Mouse (Mus musculus): ENCODE results near the gene Cspg5. TPM values are rescaled to one million over a fixed set of nuclear protein-coding genes. Genes with fewer than 3 reads are reported as not detected.

Cspg5 gene
- polyA plus RNA-seq, 1 experiment from 2014 or later, result 115 TPM

- Histone ChIP-seq H3K4me1 (replicated peaks; ENCODE audit: control insufficient read depth, insufficient read depth, low read length) (no peaks in the 10 kb centered on the region), H3K27me3 (replicated peaks; ENCODE audit: control insufficient read depth, insufficient read depth, low read length) (no peaks in the 10 kb centered on the region), H3K4me3 (replicated peaks; ENCODE audit: low read length) (no peak overlapping the region), H3K9ac (replicated peaks; ENCODE audit: low read depth, low read length) (no peak overlapping the region), H3K27ac (ENCODE audit: low read length) (no peak overlapping the region; the same call in 1 of the 2 replicates), H3K4me2 (ENCODE audit: low read length) (no peak overlapping the region), H3K36me3 (ENCODE audit: control insufficient read depth, insufficient read depth) (peaks cover 35% of the 10 kb centered on the region), H3K9me3 (ENCODE audit: control insufficient read depth, low read length) (no peaks in the 10 kb centered on the region)
- ATAC-seq, result no peak
- 95% methylated on average over 1 of the region's 1 CpGs for WGBS
Observed at GRCm38 (mm10) chr9:110229112-110229511, 14.5 kb upstream of the Cspg5 start.

GRCm38 (mm10) chr9:110229566-110230248 is 13.9 kb upstream of the Cspg5 start:
- H3K4me1 ChIP-seq (replicated peaks; ENCODE audit: control insufficient read depth, insufficient read depth, low read length), result no peaks in the 10 kb centered on the region
- no peak overlapping the region for H3K4me3 ChIP-seq (replicated peaks; ENCODE audit: low read length)
- H3K36me3 ChIP-seq (ENCODE audit: control insufficient read depth, insufficient read depth), result peaks cover 37% of the 10 kb centered on the region
- WGBS, result 81% methylated on average over 10 of the region's 10 CpGs
- no peaks in the 10 kb centered on the region for H3K9me3 ChIP-seq (ENCODE audit: control insufficient read depth, low read length)
- H3K9ac ChIP-seq (replicated peaks; ENCODE audit: low read depth, low read length), result no peak overlapping the region
- no peaks in the 10 kb centered on the region for H3K27me3 ChIP-seq (replicated peaks; ENCODE audit: control insufficient read depth, insufficient read depth, low read length)
- ATAC-seq, result no peak
- H3K27ac ChIP-seq (ENCODE audit: low read length), result peak overlapping the region; percentile 14; the same call in 1 of the 2 replicates
- H3K4me2 ChIP-seq (ENCODE audit: low read length), result no peak overlapping the region

- no peak overlapping the region for H3K4me2 ChIP-seq (ENCODE audit: low read length)
- peaks cover 44% of the 10 kb centered on the region for H3K36me3 ChIP-seq (ENCODE audit: control insufficient read depth, insufficient read depth)
- H3K27me3 ChIP-seq (replicated peaks; ENCODE audit: control insufficient read depth, insufficient read depth, low read length), result no peaks in the 10 kb centered on the region
- H3K27ac ChIP-seq (ENCODE audit: low read length), result no peak overlapping the region
- H3K4me3 ChIP-seq (replicated peaks; ENCODE audit: low read length), result no peak overlapping the region
- no peak for ATAC-seq
- no peaks in the 10 kb centered on the region for H3K9me3 ChIP-seq (ENCODE audit: control insufficient read depth, low read length)
- 87% methylated on average over 16 of the region's 16 CpGs for WGBS
- no peaks in the 10 kb centered on the region for H3K4me1 ChIP-seq (replicated peaks; ENCODE audit: control insufficient read depth, insufficient read depth, low read length)
- no peak overlapping the region for H3K9ac ChIP-seq (replicated peaks; ENCODE audit: low read depth, low read length)
Observed at GRCm38 (mm10) chr9:110230395-110231071, 13.1 kb upstream of the Cspg5 start.

- no peak for ATAC-seq
- Histone ChIP-seq H3K9me3 (ENCODE audit: control insufficient read depth, low read length) (no peaks in the 10 kb centered on the region), H3K27me3 (replicated peaks; ENCODE audit: control insufficient read depth, insufficient read depth, low read length) (no peaks in the 10 kb centered on the region), H3K4me3 (replicated peaks; ENCODE audit: low read length) (no peak overlapping the region), H3K4me2 (ENCODE audit: low read length) (no peak overlapping the region), H3K4me1 (replicated peaks; ENCODE audit: control insufficient read depth, insufficient read depth, low read length) (no peaks in the 10 kb centered on the region), H3K27ac (ENCODE audit: low read length) (no peak overlapping the region), H3K9ac (replicated peaks; ENCODE audit: low read depth, low read length) (no peak overlapping the region), H3K36me3 (ENCODE audit: control insufficient read depth, insufficient read depth) (peaks cover 39% of the 10 kb centered on the region)
- WGBS, result 98% methylated on average over 6 of the region's 6 CpGs
Observed at GRCm38 (mm10) chr9:110234962-110235361, 8.6 kb upstream of the Cspg5 start.

GRCm38 (mm10) chr9:110244567-110244888 is 945 bp downstream of the Cspg5 start:
- no peak; the same call in 1 of the 2 replicates for ATAC-seq
- no peaks in the 10 kb centered on the region for H3K27me3 ChIP-seq (replicated peaks; ENCODE audit: control insufficient read depth, insufficient read depth, low read length)
- H3K9me3 ChIP-seq (ENCODE audit: control insufficient read depth, low read length), result no peaks in the 10 kb centered on the region
- peaks cover 30% of the 10 kb centered on the region for H3K4me1 ChIP-seq (replicated peaks; ENCODE audit: control insufficient read depth, insufficient read depth, low read length)
- peak overlapping the region; percentile 85 for H3K4me3 ChIP-seq (replicated peaks; ENCODE audit: low read length)
- H3K36me3 ChIP-seq (ENCODE audit: control insufficient read depth, insufficient read depth), result peaks cover 2% of the 10 kb centered on the region; the same call in 1 of the 2 replicates
- H3K9ac ChIP-seq (replicated peaks; ENCODE audit: low read depth, low read length), result peak overlapping the region; percentile 81
- WGBS, result 24% methylated on average over 7 of the region's 7 CpGs
- H3K27ac ChIP-seq (ENCODE audit: low read length), result peak overlapping the region; percentile 77
- H3K4me2 ChIP-seq (ENCODE audit: low read length), result peak overlapping the region; percentile 95

GRCm38 (mm10) chr9:110244889-110245589 is 1.5 kb downstream of the Cspg5 start:
- WGBS, result under 1% methylated on average over 78 of the region's 93 CpGs
- peaks cover 35% of the 10 kb centered on the region for H3K4me1 ChIP-seq (replicated peaks; ENCODE audit: control insufficient read depth, insufficient read depth, low read length)
- H3K4me3 ChIP-seq (replicated peaks; ENCODE audit: low read length), result peak overlapping the region; percentile 85
- peak overlapping the region; percentile 95 for H3K4me2 ChIP-seq (ENCODE audit: low read length)
- H3K27ac ChIP-seq (ENCODE audit: low read length), result peak overlapping the region; percentile 77
- peak; percentile 69 for ATAC-seq
- peak overlapping the region; percentile 81 for H3K9ac ChIP-seq (replicated peaks; ENCODE audit: low read depth, low read length)
- H3K27me3 ChIP-seq (replicated peaks; ENCODE audit: control insufficient read depth, insufficient read depth, low read length), result no peaks in the 10 kb centered on the region
- no peaks in the 10 kb centered on the region for H3K9me3 ChIP-seq (ENCODE audit: control insufficient read depth, low read length)
- H3K36me3 ChIP-seq (ENCODE audit: control insufficient read depth, insufficient read depth), result peaks cover 2% of the 10 kb centered on the region; the same call in 1 of the 2 replicates

- WGBS, result 2% methylated on average over 31 of the region's 40 CpGs
- Histone ChIP-seq H3K4me2 (ENCODE audit: low read length) (peak overlapping the region; percentile 95), H3K4me1 (replicated peaks; ENCODE audit: control insufficient read depth, insufficient read depth, low read length) (peaks cover 42% of the 10 kb centered on the region), H3K27me3 (replicated peaks; ENCODE audit: control insufficient read depth, insufficient read depth, low read length) (no peaks in the 10 kb centered on the region), H3K36me3 (ENCODE audit: control insufficient read depth, insufficient read depth) (no peaks in the 10 kb centered on the region), H3K9ac (replicated peaks; ENCODE audit: low read depth, low read length) (peak overlapping the region; percentile 81), H3K4me3 (replicated peaks; ENCODE audit: low read length) (peak overlapping the region; percentile 85), H3K9me3 (ENCODE audit: control insufficient read depth, low read length) (no peaks in the 10 kb centered on the region), H3K27ac (ENCODE audit: low read length) (peak overlapping the region; percentile 77)
- ATAC-seq, result peak; percentile 53
Observed at GRCm38 (mm10) chr9:110245590-110246320, 2.2 kb downstream of the Cspg5 start.

- 33% methylated on average over 13 of the region's 13 CpGs for WGBS
- Histone ChIP-seq H3K27me3 (replicated peaks; ENCODE audit: control insufficient read depth, insufficient read depth, low read length) (no peaks in the 10 kb centered on the region), H3K9ac (replicated peaks; ENCODE audit: low read depth, low read length) (peak overlapping the region; percentile 81), H3K4me3 (replicated peaks; ENCODE audit: low read length) (peak overlapping the region; percentile 85), H3K4me1 (replicated peaks; ENCODE audit: control insufficient read depth, insufficient read depth, low read length) (peaks cover 47% of the 10 kb centered on the region), H3K27ac (ENCODE audit: low read length) (0 out of 2 replicates have a peak overlapping the region, but pooled peaks have one; percentile 30), H3K9me3 (ENCODE audit: control insufficient read depth, low read length) (no peaks in the 10 kb centered on the region), H3K36me3 (ENCODE audit: control insufficient read depth, insufficient read depth) (no peaks in the 10 kb centered on the region), H3K4me2 (ENCODE audit: low read length) (peak overlapping the region; percentile 95)
- ATAC-seq, result 0 out of 2 replicates have a peak, but pooled peaks have one; percentile 0
Observed at GRCm38 (mm10) chr9:110246321-110246640, 2.7 kb downstream of the Cspg5 start.

GRCm38 (mm10) chr9:110247049-110247448 is 3.5 kb downstream of the Cspg5 start:
- H3K9me3 ChIP-seq (ENCODE audit: control insufficient read depth, low read length), result no peaks in the 10 kb centered on the region
- no peaks in the 10 kb centered on the region for H3K27me3 ChIP-seq (replicated peaks; ENCODE audit: control insufficient read depth, insufficient read depth, low read length)
- no peak overlapping the region for H3K27ac ChIP-seq (ENCODE audit: low read length)
- no peak overlapping the region for H3K9ac ChIP-seq (replicated peaks; ENCODE audit: low read depth, low read length)
- H3K36me3 ChIP-seq (ENCODE audit: control insufficient read depth, insufficient read depth), result no peaks in the 10 kb centered on the region
- H3K4me2 ChIP-seq (ENCODE audit: low read length), result peak overlapping the region; percentile 95
- peaks cover 49% of the 10 kb centered on the region for H3K4me1 ChIP-seq (replicated peaks; ENCODE audit: control insufficient read depth, insufficient read depth, low read length)
- ATAC-seq, result no peak
- WGBS, result 87% methylated on average over 10 of the region's 10 CpGs
- no peak overlapping the region for H3K4me3 ChIP-seq (replicated peaks; ENCODE audit: low read length)

Data from forebrain, embryonic 16.5 days (tissue).